Mouse (Mus musculus) erythroblast, embryonic 14.5 days (primary cell): ENCODE results near the gene Bach2. TPM values are rescaled to one million over a fixed set of nuclear protein-coding genes. Genes with fewer than 3 reads are reported as not detected.

Experiments
- H3K27me3 ChIP-seq: 2 replicates; pipeline ENCODE4 v1.6.1; 2012; ENCODE audit warnings: inconsistent platforms; ENCODE audit not compliant: control insufficient read depth
- H3K36me3 ChIP-seq: 2 replicates; pipeline ENCODE4 v1.6.1; 2012; ENCODE audit warnings: mild to moderate bottlenecking, inconsistent platforms; ENCODE audit not compliant: control insufficient read depth
- H3K4me1 ChIP-seq: 2 replicates; pipeline ENCODE4 v1.6.1; 2012; ENCODE audit warnings: inconsistent platforms; ENCODE audit not compliant: control insufficient read depth
- H3K4me3 ChIP-seq: replicated peaks from 2 replicates; pipeline ENCODE3; 2012; ENCODE audit warnings: moderate library complexity, mild to moderate bottlenecking, inconsistent platforms
- H3K9me3 ChIP-seq: 2 replicates; pipeline ENCODE4 v1.6.1; 2012; ENCODE audit warnings: low read length, inconsistent platforms, mixed read lengths; ENCODE audit not compliant: control insufficient read depth
- GATA1 ChIP-seq: IDR thresholded peaks from 2 replicates; pipeline ENCODE4 v1.6.1; 2012; ENCODE audit warnings: low read length, inconsistent platforms, mixed read lengths
- TAL1 ChIP-seq: IDR thresholded peaks from 3 replicates; pipeline ENCODE4 v1.6.1; 2012; ENCODE audit warnings: low read length, inconsistent platforms, mixed read lengths
- polyA plus RNA-seq: library from polyadenylated mRNA; stranded (reverse); fragments of >175 nt; gene quantifications from 2 replicates; pipeline ENCODE4 v1.2.3, GENCODE M21; 2012

Gene Bach2
- polyA plus RNA-seq, 1 experiment: 0.02 TPM

- H3K27me3 ChIP-seq: no peaks in the 10 kb centered on the region
- no peak overlapping the region for H3K4me3 ChIP-seq
- no peaks in the 10 kb centered on the region for H3K9me3 ChIP-seq
- no peak for TF ChIP-seq TAL1
- no peaks in the 10 kb centered on the region for H3K36me3 ChIP-seq
- no peaks in the 10 kb centered on the region for H3K4me1 ChIP-seq
Observed at GRCm38 (mm10) chr4:32387479-32388240, 149.1 kb downstream of the Bach2 start.

GRCm38 (mm10) chr4:32388564-32388963 is 150.0 kb downstream of the Bach2 start:
- H3K36me3 ChIP-seq: no peaks in the 10 kb centered on the region
- no peak for TF ChIP-seq TAL1
- no peak for TF ChIP-seq GATA1
- no peaks in the 10 kb centered on the region for H3K27me3 ChIP-seq
- H3K9me3 ChIP-seq: no peaks in the 10 kb centered on the region
- no peak overlapping the region for H3K4me3 ChIP-seq
- no peaks in the 10 kb centered on the region for H3K4me1 ChIP-seq

GRCm38 (mm10) chr4:32389107-32389800 is 150.7 kb downstream of the Bach2 start:
- no peaks in the 10 kb centered on the region for H3K27me3 ChIP-seq
- no peaks in the 10 kb centered on the region for H3K36me3 ChIP-seq
- no peaks in the 10 kb centered on the region for H3K4me1 ChIP-seq
- H3K4me3 ChIP-seq: no peak overlapping the region
- no peaks in the 10 kb centered on the region for H3K9me3 ChIP-seq
- no peak for TF ChIP-seq TAL1
- no peak for TF ChIP-seq GATA1

- Histone ChIP-seq H3K4me3 (no peak overlapping the region), H3K4me1 (no peaks in the 10 kb centered on the region), H3K27me3 (no peaks in the 10 kb centered on the region), H3K9me3 (no peaks in the 10 kb centered on the region), H3K36me3 (no peaks in the 10 kb centered on the region)
- TF ChIP-seq TAL1 (no peak), GATA1 (no peak)
Observed at GRCm38 (mm10) chr4:32391260-32391659, 152.7 kb downstream of the Bach2 start.

GRCm38 (mm10) chr4:32393226-32393625 is 154.6 kb downstream of the Bach2 start:
- Histone ChIP-seq H3K9me3 (no peaks in the 10 kb centered on the region), H3K27me3 (no peaks in the 10 kb centered on the region), H3K4me3 (no peak overlapping the region), H3K36me3 (no peaks in the 10 kb centered on the region), H3K4me1 (no peaks in the 10 kb centered on the region)
- TF ChIP-seq GATA1 (no peak), TAL1 (no peak)

- Histone ChIP-seq H3K27me3 (no peaks in the 10 kb centered on the region), H3K9me3 (no peaks in the 10 kb centered on the region), H3K4me3 (no peak overlapping the region), H3K36me3 (no peaks in the 10 kb centered on the region), H3K4me1 (no peaks in the 10 kb centered on the region)
- TF ChIP-seq TAL1: no peak
- TF ChIP-seq GATA1: no peak
Observed at GRCm38 (mm10) chr4:32393951-32394350, 155.3 kb downstream of the Bach2 start.

GRCm38 (mm10) chr4:32394850-32395249 is 156.2 kb downstream of the Bach2 start:
- no peak for TF ChIP-seq TAL1
- no peak for TF ChIP-seq GATA1
- Histone ChIP-seq H3K4me1 (no peaks in the 10 kb centered on the region), H3K36me3 (no peaks in the 10 kb centered on the region), H3K27me3 (no peaks in the 10 kb centered on the region), H3K4me3 (no peak overlapping the region), H3K9me3 (no peaks in the 10 kb centered on the region)

- Histone ChIP-seq H3K36me3 (no peaks in the 10 kb centered on the region), H3K9me3 (no peaks in the 10 kb centered on the region), H3K4me1 (no peaks in the 10 kb centered on the region), H3K4me3 (no peak overlapping the region), H3K27me3 (no peaks in the 10 kb centered on the region)
- no peak for TF ChIP-seq GATA1
- no peak for TF ChIP-seq TAL1
Observed at GRCm38 (mm10) chr4:32401459-32401858, 162.9 kb downstream of the Bach2 start.

GRCm38 (mm10) chr4:32403506-32403905 is 164.9 kb downstream of the Bach2 start:
- H3K36me3 ChIP-seq: no peaks in the 10 kb centered on the region
- H3K4me1 ChIP-seq: no peaks in the 10 kb centered on the region
- H3K4me3 ChIP-seq: no peak overlapping the region
- H3K9me3 ChIP-seq: no peaks in the 10 kb centered on the region
- TF ChIP-seq TAL1: no peak
- H3K27me3 ChIP-seq: no peaks in the 10 kb centered on the region
